In the genomic region with DNA sequence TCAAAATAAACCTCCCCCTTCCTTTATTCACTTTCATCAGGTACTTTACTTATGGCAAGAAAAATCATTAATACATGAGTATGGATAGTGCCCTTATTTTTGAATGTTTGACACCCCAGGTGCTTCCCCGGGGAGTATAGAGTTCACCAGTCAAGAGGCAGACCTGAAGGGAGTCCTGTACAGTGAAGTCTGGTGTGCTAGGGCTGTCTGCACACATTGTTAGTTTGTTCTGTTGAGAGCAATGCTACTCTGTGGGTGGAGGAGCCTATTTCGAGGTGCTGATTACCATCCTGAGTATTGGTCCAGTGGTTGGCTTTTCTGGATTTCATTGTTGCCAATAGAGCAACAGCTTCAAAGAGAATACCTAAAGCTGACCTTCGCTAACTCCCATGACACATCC, we compare ENCODE assay signal across 32 mouse cellular contexts. TPM values are rescaled to one million over a fixed set of nuclear protein-coding genes. Genes with fewer than 3 reads are reported as not detected.
DNase-seq lines count a peak whose midpoint lies in the region; ATAC-seq and TF ChIP-seq lines count a peak whose summit lies in the region.
"Had no signal": no experiment of that assay in that cellular context is flagged by ENCODE, and none has a peak within 500 bp of the region (broad histone marks: within the 10 kb centered on the region; RNA-seq: fewer than 3 reads in every experiment).

No protein-coding gene starts in this region.

- no peak overlapping the region for H3K9ac ChIP-seq in heart, embryonic 16.5 days (ENCODE audit: low read length)
- no peak overlapping the region for H3K9ac ChIP-seq in midbrain, embryonic 15.5 days
- H3K9ac ChIP-seq in liver, embryonic 11.5 days (ENCODE audit: low read depth, low read length), result no peak overlapping the region
- H3K9ac ChIP-seq: forebrain, embryonic 13.5 days; heart, embryonic 13.5 days; hindbrain, embryonic 13.5 days had no signal

- no peak overlapping the region for H3K4me2 ChIP-seq in heart, embryonic 16.5 days (ENCODE audit: low read depth, low read length)
- H3K4me2 ChIP-seq in midbrain, embryonic 15.5 days, result no peak overlapping the region
- H3K4me2 ChIP-seq in liver, embryonic 11.5 days, result no peak overlapping the region
- H3K4me2 ChIP-seq: forebrain, embryonic 13.5 days; heart, embryonic 13.5 days; hindbrain, embryonic 13.5 days had no signal

- DNase-seq in heart, postnatal 36 days, result no peak
- peak; percentile 20 for DNase-seq in thymus, postnatal 0 days (ENCODE audit: low spot score)
- no peak for DNase-seq in thymus, adult 2 months
- DNase-seq in gastrocnemius, postnatal 4 days (ENCODE audit: low spot score in 2 of 2), result no peak
- no peak for DNase-seq in liver, embryonic 11.5 days (ENCODE audit: low spot score)
- DNase-seq: adrenal gland, postnatal 10 days; adrenal gland, postnatal 36 days; B cell, adult 2 months; cerebellum, adult 18-20 months; cerebellum, adult 9-10 months; cerebellum, postnatal 14 days; gastrocnemius, postnatal 25 days; heart, adult 2 months had no signal

- H3K4me3 ChIP-seq in heart, embryonic 16.5 days (ENCODE audit: low read length), result no peak overlapping the region
- H3K4me3 ChIP-seq in thymus, adult 2 months (ENCODE audit: control insufficient read depth, insufficient read depth, low read length), result no peak overlapping the region
- H3K4me3 ChIP-seq in midbrain, embryonic 15.5 days, result no peak overlapping the region
- H3K4me3 ChIP-seq in liver, embryonic 11.5 days (ENCODE audit: low read depth, low read length), result no peak overlapping the region
- H3K4me3 ChIP-seq: forebrain, embryonic 10.5 days; forebrain, embryonic 13.5 days; heart, adult 2 months; heart, embryonic 10.5 days; heart, embryonic 13.5 days; hindbrain, embryonic 10.5 days; hindbrain, embryonic 13.5 days had no signal

- intact Hi-C loops in heart, postnatal 36 days (cut with DNase I), result no loop called here

- no peaks in the 10 kb centered on the region for H3K27me3 ChIP-seq in heart, embryonic 16.5 days (ENCODE audit: control insufficient read depth, insufficient read depth, low read length)
- H3K27me3 ChIP-seq in thymus, adult 2 months (ENCODE audit: control insufficient read depth, insufficient read depth, low read length), result no peaks in the 10 kb centered on the region
- no peaks in the 10 kb centered on the region; the same call in 1 of the 2 replicates for H3K27me3 ChIP-seq in midbrain, embryonic 15.5 days (replicated peaks)
- no peaks in the 10 kb centered on the region for H3K27me3 ChIP-seq in liver, embryonic 11.5 days (replicated peaks; ENCODE audit: control insufficient read depth, insufficient read depth, low read length)
- H3K27me3 ChIP-seq: CH12.LX; forebrain, embryonic 13.5 days; heart, embryonic 13.5 days; hindbrain, embryonic 13.5 days had no signal

- H3K36me3 ChIP-seq in heart, embryonic 16.5 days (ENCODE audit: control insufficient read depth, insufficient read depth), result no peaks in the 10 kb centered on the region
- H3K36me3 ChIP-seq in thymus, adult 2 months (ENCODE audit: control insufficient read depth, insufficient read depth, low read length), result no peaks in the 10 kb centered on the region
- H3K36me3 ChIP-seq in midbrain, embryonic 15.5 days (replicated peaks), result no peaks in the 10 kb centered on the region
- H3K36me3 ChIP-seq in liver, embryonic 11.5 days (ENCODE audit: control insufficient read depth, insufficient read depth, low read length), result no peaks in the 10 kb centered on the region
- H3K36me3 ChIP-seq: forebrain, embryonic 10.5 days; G1E; heart, embryonic 10.5 days; heart, embryonic 13.5 days; hindbrain, embryonic 10.5 days; hindbrain, embryonic 13.5 days had no signal

- 0 out of 2 replicates have a peak, but pooled peaks have one; percentile 14 for ATAC-seq in heart, embryonic 16.5 days (replicated peaks; ENCODE audit: extremely low read depth, insufficient read depth, low FRiP score)
- ATAC-seq in midbrain, embryonic 15.5 days (replicated peaks), result peak; percentile 54
- no peak for ATAC-seq in liver, embryonic 11.5 days (replicated peaks; ENCODE audit: low FRiP score)
- ATAC-seq: hindbrain, embryonic 16.5 days; Patski had no signal

- no peak for TF ChIP-seq POLR2A in thymus, adult 2 months (IDR thresholded peaks at IDR 0.05; ENCODE audit: control insufficient read depth, extremely low read depth, insufficient read depth, low read length, poor library complexity)

- H3K9me3 ChIP-seq in heart, embryonic 16.5 days (replicated peaks; ENCODE audit: control insufficient read depth, low read length), result no peaks in the 10 kb centered on the region
- H3K9me3 ChIP-seq in midbrain, embryonic 15.5 days, result no peaks in the 10 kb centered on the region
- H3K9me3 ChIP-seq in liver, embryonic 11.5 days (ENCODE audit: control insufficient read depth, low read length), result no peaks in the 10 kb centered on the region
- H3K9me3 ChIP-seq: forebrain, embryonic 10.5 days; forebrain, embryonic 13.5 days; G1E; heart, embryonic 10.5 days; heart, embryonic 13.5 days; hindbrain, embryonic 10.5 days; hindbrain, embryonic 13.5 days had no signal

- TF ChIP-seq CTCF in thymus, adult 2 months (IDR thresholded peaks at IDR 0.05; ENCODE audit: borderline replicate concordance, control insufficient read depth, extremely low read depth, insufficient read depth, low read length, poor library complexity), result no peak

- no peaks in the 10 kb centered on the region for H3K4me1 ChIP-seq in heart, embryonic 16.5 days (ENCODE audit: control insufficient read depth, insufficient read depth, low read length)
- H3K4me1 ChIP-seq in thymus, adult 2 months (replicated peaks; ENCODE audit: control insufficient read depth, insufficient read depth, low read length), result no peaks in the 10 kb centered on the region
- peaks cover 7% of the 10 kb centered on the region for H3K4me1 ChIP-seq in midbrain, embryonic 15.5 days
- no peaks in the 10 kb centered on the region for H3K4me1 ChIP-seq in liver, embryonic 11.5 days (replicated peaks; ENCODE audit: control insufficient read depth, insufficient read depth, low read length)
- H3K4me1 ChIP-seq: heart, embryonic 10.5 days; heart, embryonic 13.5 days; hindbrain, embryonic 10.5 days; hindbrain, embryonic 13.5 days had no signal

- no peak overlapping the region for H3K27ac ChIP-seq in heart, embryonic 16.5 days (ENCODE audit: low read length)
- H3K27ac ChIP-seq in thymus, adult 2 months (ENCODE audit: control insufficient read depth, insufficient read depth, low read length), result no peak overlapping the region
- no peak overlapping the region for H3K27ac ChIP-seq in midbrain, embryonic 15.5 days
- no peak overlapping the region for H3K27ac ChIP-seq in liver, embryonic 11.5 days (ENCODE audit: low read depth, low read length)
- H3K27ac ChIP-seq: forebrain, embryonic 10.5 days; forebrain, embryonic 13.5 days; heart, adult 2 months; heart, embryonic 10.5 days; heart, embryonic 13.5 days; hindbrain, embryonic 10.5 days; hindbrain, embryonic 13.5 days had no signal

- 75% methylated on average over 3 of the region's 3 CpGs for WGBS in heart, embryonic 16.5 days
- WGBS in thymus, adult 2 months, result 83% methylated on average over 3 of the region's 3 CpGs
- 49% methylated on average over 3 of the region's 3 CpGs for WGBS in midbrain, embryonic 15.5 days
- 83% methylated on average over 3 of the region's 3 CpGs for WGBS in liver, embryonic 11.5 days

RNA-seq across cellular contexts. Expression of gene Iqschfp, which starts 26.1 kb away (rescaled TPM):
- polyA plus RNA-seq in heart, embryonic 16.5 days (2015; fragmentation: Nextera tagmentation; extraction: Ambion mirVana), result not detected in 2 replicates
- total RNA-seq in heart, postnatal 36 days (2021), result not detected
- not detected in 2 replicates for polyA plus RNA-seq in thymus, postnatal 0 days (2015; fragmentation: Nextera tagmentation; extraction: Ambion mirVana)
- not detected in 2 replicates for polyA plus RNA-seq in thymus, adult 2 months (2012; rRNA removed)
- 6.4 and 7.3 TPM in 2 replicates for polyA plus RNA-seq in midbrain, embryonic 15.5 days (2015; fragmentation: Nextera tagmentation; extraction: Ambion mirVana)
- total RNA-seq in gastrocnemius, postnatal 4 days (2021), result not detected
- not detected in 2 replicates for polyA plus RNA-seq in liver, embryonic 11.5 days (2014; fragmentation: Nextera tagmentation; extraction: Ambion mirVana)
- total RNA-seq: adrenal gland, adult 18-20 months; adrenal gland, postnatal 10 days; adrenal gland, postnatal 36 days; G1E; gastrocnemius, adult 8-10 months; gastrocnemius, postnatal 25 days; granulocyte monocyte progenitor cell, adult 5-6 weeks; heart, adult 2 months had no signal
- polyA plus RNA-seq: G1E; heart, adult 2 months; heart, embryonic 10.5 days; heart, embryonic 13.5 days; heart, postnatal 0 days; Patski had no signal

RNA-seq across cellular contexts. Expression of gene Iqcj, which starts 26.1 kb away (rescaled TPM):
- polyA plus RNA-seq in heart, embryonic 16.5 days (2015; fragmentation: Nextera tagmentation; extraction: Ambion mirVana), result not detected in 2 replicates
- total RNA-seq in heart, postnatal 36 days (2021), result not detected
- not detected in 2 replicates for polyA plus RNA-seq in thymus, postnatal 0 days (2015; fragmentation: Nextera tagmentation; extraction: Ambion mirVana)
- polyA plus RNA-seq in thymus, adult 2 months (2012; rRNA removed), result 0.05 TPM in 1 of 2 replicates, not detected in the other
- polyA plus RNA-seq in midbrain, embryonic 15.5 days (2015; fragmentation: Nextera tagmentation; extraction: Ambion mirVana), result 1.00 and 1.5 TPM in 2 replicates
- total RNA-seq in gastrocnemius, postnatal 4 days (2021), result not detected
- polyA plus RNA-seq in liver, embryonic 11.5 days (2014; fragmentation: Nextera tagmentation; extraction: Ambion mirVana), result not detected in 2 replicates
- total RNA-seq: adrenal gland, adult 18-20 months; adrenal gland, postnatal 10 days; adrenal gland, postnatal 36 days; gastrocnemius, adult 8-10 months; gastrocnemius, postnatal 25 days; granulocyte monocyte progenitor cell, adult 5-6 weeks; heart, adult 2 months; heart, postnatal 25 days had no signal
- polyA plus RNA-seq: embryonic facial prominence, embryonic 11.5 days; embryonic facial prominence, embryonic 14.5 days; G1E; heart, adult 2 months; heart, embryonic 10.5 days; heart, embryonic 13.5 days; heart, postnatal 0 days; hindbrain, embryonic 10.5 days; Patski had no signal
